Mouse (Mus musculus) thymus, adult 2 months (tissue): Measurements from ENCODE around the gene Slc16a12.

Source experiments
- CTCF ChIP-seq: fragments of 200-500 bp; IDR thresholded peaks from 2 replicates; pipeline ENCODE4 v1.5.1; 2012; ENCODE audit warnings: mild to moderate bottlenecking, control low read depth, low read length, moderate library complexity, borderline replicate concordance; ENCODE audit not compliant: control insufficient read depth, poor library complexity, insufficient read depth; ENCODE audit errors: extremely low read depth
- POLR2A ChIP-seq: fragments of 200-500 bp; IDR thresholded peaks from 2 replicates; pipeline ENCODE4 v1.6.1; 2012; ENCODE audit warnings: mild to moderate bottlenecking, low read length, control low read depth, moderate library complexity; ENCODE audit not compliant: control insufficient read depth, poor library complexity, insufficient read depth; ENCODE audit errors: extremely low read depth

GRCm38 (mm10) chr19:34631487-34631886 lies 115.6 kb downstream of the Slc16a12 start:
- TF ChIP-seq CTCF (no peak), POLR2A (no peak)
